In genomic region chr13:92446872-92447271, GRCm38 (mm10) we compare ENCODE assay signal across 38 mouse cellular contexts. TPM values are rescaled to one million over a fixed set of nuclear protein-coding genes. Genes with fewer than 3 reads are reported as not detected.
"Had no signal": no experiment of that assay in that cellular context is flagged by ENCODE, and none has a peak within 500 bp of the region (broad histone marks: within the 10 kb centered on the region; RNA-seq: fewer than 3 reads in every experiment).

No protein-coding gene starts in this region.

- H3K9ac ChIP-seq: heart, embryonic 12.5 days; heart, embryonic 13.5 days; heart, embryonic 15.5 days; hindbrain, embryonic 12.5 days; hindbrain, embryonic 13.5 days; hindbrain, embryonic 14.5 days; hindbrain, embryonic 15.5 days; intestine, embryonic 15.5 days; kidney, embryonic 15.5 days had no signal

- ATAC-seq: hindbrain, embryonic 16.5 days; hindbrain, postnatal 0 days; inflammation-experienced regulatory T-cells, adult 6 months; intestine, embryonic 15.5 days; intestine, embryonic 16.5 days; intestine, postnatal 0 days had no signal

- DNase-seq: heart, adult 2 months; heart, postnatal 10 days; heart, postnatal 36 days; heart, postnatal 4 days; kidney, adult 11 months; kidney, adult 18-20 months; kidney, adult 2 months; kidney, adult 8-10 months; kidney, adult 9 months; kidney, postnatal 10 days; kidney, postnatal 14 days; kidney, postnatal 25 days; kidney, postnatal 36 days; layer of hippocampus, adult 9-11 months; layer of hippocampus, postnatal 36 days had no signal

- H3K4me2 ChIP-seq: heart, embryonic 12.5 days; heart, embryonic 13.5 days; heart, embryonic 15.5 days; hindbrain, embryonic 12.5 days; hindbrain, embryonic 13.5 days; hindbrain, embryonic 14.5 days; hindbrain, embryonic 15.5 days; intestine, embryonic 15.5 days; kidney, embryonic 15.5 days had no signal

- H3K27me3 ChIP-seq: heart, embryonic 12.5 days; heart, embryonic 13.5 days; heart, embryonic 15.5 days; hindbrain, embryonic 12.5 days; hindbrain, embryonic 13.5 days; hindbrain, embryonic 15.5 days; intestine, embryonic 15.5 days; kidney, embryonic 15.5 days had no signal

- H3K4me3 ChIP-seq: heart, adult 2 months; heart, embryonic 12.5 days; heart, embryonic 13.5 days; heart, embryonic 15.5 days; hindbrain, embryonic 10.5 days; hindbrain, embryonic 12.5 days; hindbrain, embryonic 13.5 days; hindbrain, embryonic 15.5 days; intestine, embryonic 15.5 days; kidney, embryonic 15.5 days; layer of hippocampus, adult 2 months had no signal

- H3K4me1 ChIP-seq: heart, embryonic 12.5 days; heart, embryonic 13.5 days; heart, embryonic 15.5 days; hindbrain, embryonic 10.5 days; hindbrain, embryonic 12.5 days; hindbrain, embryonic 13.5 days; hindbrain, embryonic 15.5 days; intestine, embryonic 15.5 days; kidney, embryonic 15.5 days had no signal

- H3K9me3 ChIP-seq: heart, embryonic 12.5 days; heart, embryonic 13.5 days; heart, embryonic 15.5 days; hindbrain, embryonic 10.5 days; hindbrain, embryonic 12.5 days; hindbrain, embryonic 13.5 days; hindbrain, embryonic 15.5 days; intestine, embryonic 15.5 days; kidney, embryonic 15.5 days had no signal

- H3K27ac ChIP-seq: heart, adult 2 months; heart, embryonic 13.5 days; heart, embryonic 15.5 days; hindbrain, embryonic 10.5 days; hindbrain, embryonic 12.5 days; hindbrain, embryonic 13.5 days; hindbrain, embryonic 14.5 days; hindbrain, embryonic 15.5 days; hindbrain, postnatal 0 days; intestine, embryonic 15.5 days; kidney, embryonic 15.5 days; kidney, postnatal 0 days; layer of hippocampus, adult 2 months had no signal

- H3K36me3 ChIP-seq: heart, embryonic 12.5 days; heart, embryonic 13.5 days; heart, embryonic 15.5 days; hindbrain, embryonic 10.5 days; hindbrain, embryonic 12.5 days; hindbrain, embryonic 13.5 days; hindbrain, embryonic 15.5 days; intestine, embryonic 15.5 days; kidney, embryonic 15.5 days had no signal

RNA-seq across cellular contexts. Expression of gene Ankrd34b, which starts 21.2 kb away (rescaled TPM):
- total RNA-seq: heart, adult 2 months; heart, adult 8-10 months; heart, postnatal 10 days; heart, postnatal 25 days; hematopoietic stem cell, adult 5-6 weeks had no signal
- polyA plus RNA-seq: heart, adult 2 months; intestine, embryonic 14.5 days; large intestine, adult 2 months had no signal

RNA-seq across cellular contexts. Expression of gene Fam151b, which starts 36.9 kb away (rescaled TPM):
- polyA plus RNA-seq: heart, embryonic 12.5 days; heart, embryonic 15.5 days; heart, embryonic 16.5 days; hindbrain, embryonic 14.5 days; hindbrain, embryonic 16.5 days; intestine, embryonic 15.5 days; intestine, embryonic 16.5 days; kidney, embryonic 15.5 days had no signal
